Mouse (Mus musculus) midbrain, embryonic 15.5 days (tissue): Measurements from ENCODE around the gene Gm20662. TPM values are rescaled to one million over a fixed set of nuclear protein-coding genes. Genes with fewer than 3 reads are reported as not detected.

Experiments
- ATAC-seq: fragments of 200-750 bp; cut with Nextera tagmentation; replicated peaks from 2 replicates; pipeline ENCODE4 v1.8.0; 2017; ENCODE audit warnings: moderate TSS enrichment
- H3K27ac ChIP-seq: fragments of 300-500 bp; sonication (generic); 2 replicates; pipeline ENCODE4 v1.5.1; 2015; ENCODE audit warnings: mild to moderate bottlenecking, inconsistent platforms
- H3K27me3 ChIP-seq: fragments of 300-500 bp; sonication (generic); replicated peaks from 2 replicates; pipeline ENCODE4 v1.6.1; 2015; ENCODE audit warnings: inconsistent platforms
- H3K36me3 ChIP-seq: fragments of 300-500 bp; sonication (generic); replicated peaks from 2 replicates; pipeline ENCODE4 v1.6.1; 2015; ENCODE audit warnings: inconsistent platforms
- H3K4me1 ChIP-seq: fragments of 300-500 bp; sonication (generic); 2 replicates; pipeline ENCODE4 v1.6.1; 2015; ENCODE audit warnings: inconsistent platforms
- H3K4me2 ChIP-seq: fragments of 300-500 bp; sonication (generic); 2 replicates; pipeline ENCODE4 v1.6.1; 2015; ENCODE audit warnings: inconsistent platforms, mild to moderate bottlenecking, moderate library complexity
- H3K4me3 ChIP-seq: fragments of 300-500 bp; sonication (generic); 2 replicates; pipeline ENCODE4 v1.5.1; 2015; ENCODE audit warnings: mild to moderate bottlenecking, inconsistent platforms
- H3K9ac ChIP-seq: fragments of 300-500 bp; sonication (generic); 2 replicates; pipeline ENCODE4 v1.6.1; 2015; ENCODE audit warnings: mild to moderate bottlenecking, inconsistent platforms
- H3K9me3 ChIP-seq: fragments of 300-500 bp; sonication (generic); 2 replicates; pipeline ENCODE4 v1.6.1; 2016; ENCODE audit warnings: inconsistent platforms
- WGBS: fragments of 180-500 bp; shearing (Covaris S2); methylation state at CpG from one replicate; pipeline ENCODE4 v1.1.7; 2015; ENCODE audit warnings: mixed read lengths; 5-methylcytosine and 5-hydroxymethylcytosine counted together
- polyA plus RNA-seq: library from polyadenylated mRNA; unstranded; fragments of >200 nt; fragmentation: Nextera tagmentation; extraction: Ambion mirVana; gene quantifications from 2 replicates; pipeline ENCODE4 v1.2.1, GENCODE M21; 2015

Gm20662 gene
- polyA plus RNA-seq, 1 experiment from 2014 or later, result 0.50 TPM

GRCm38 (mm10) chr9:108052885-108053664 lies 56.9 kb downstream of the Gm20662 start, which contains the start of gene Amigo3:
Gene Amigo3, plus strand, starts transcription at chr9:108053159.
- Histone ChIP-seq H3K4me2 (peak within 1 kb of the TSS; percentile 24), H3K9me3 (no peaks in the 10 kb centered on the region), H3K4me3 (no peak within 1 kb of the TSS), H3K9ac (no peak within 1 kb of the TSS), H3K36me3 (peaks cover 17% of the 10 kb centered on the region; the same call in 1 of the 2 replicates), H3K27me3 (no peaks in the 10 kb centered on the region), H3K4me1 (peaks cover 29% of the 10 kb centered on the region), H3K27ac (peak within 1 kb of the TSS; percentile 42; the same call in 1 of the 2 replicates)
- peak; percentile 18 for ATAC-seq
- 54% methylated on average over 20 of the region's 20 CpGs for WGBS

GRCm38 (mm10) chr9:108053665-108054225 lies 57.6 kb downstream of the Gm20662 start:
- peaks cover 24% of the 10 kb centered on the region; the same call in 1 of the 2 replicates for H3K36me3 ChIP-seq
- peaks cover 24% of the 10 kb centered on the region for H3K4me1 ChIP-seq
- WGBS, result 90% methylated on average over 15 of the region's 15 CpGs
- H3K4me3 ChIP-seq, result no peak overlapping the region
- no peaks in the 10 kb centered on the region for H3K9me3 ChIP-seq
- no peak overlapping the region for H3K27ac ChIP-seq
- no peak overlapping the region for H3K4me2 ChIP-seq
- ATAC-seq, result no peak
- H3K27me3 ChIP-seq, result no peaks in the 10 kb centered on the region
- H3K9ac ChIP-seq, result no peak overlapping the region

DNA sequence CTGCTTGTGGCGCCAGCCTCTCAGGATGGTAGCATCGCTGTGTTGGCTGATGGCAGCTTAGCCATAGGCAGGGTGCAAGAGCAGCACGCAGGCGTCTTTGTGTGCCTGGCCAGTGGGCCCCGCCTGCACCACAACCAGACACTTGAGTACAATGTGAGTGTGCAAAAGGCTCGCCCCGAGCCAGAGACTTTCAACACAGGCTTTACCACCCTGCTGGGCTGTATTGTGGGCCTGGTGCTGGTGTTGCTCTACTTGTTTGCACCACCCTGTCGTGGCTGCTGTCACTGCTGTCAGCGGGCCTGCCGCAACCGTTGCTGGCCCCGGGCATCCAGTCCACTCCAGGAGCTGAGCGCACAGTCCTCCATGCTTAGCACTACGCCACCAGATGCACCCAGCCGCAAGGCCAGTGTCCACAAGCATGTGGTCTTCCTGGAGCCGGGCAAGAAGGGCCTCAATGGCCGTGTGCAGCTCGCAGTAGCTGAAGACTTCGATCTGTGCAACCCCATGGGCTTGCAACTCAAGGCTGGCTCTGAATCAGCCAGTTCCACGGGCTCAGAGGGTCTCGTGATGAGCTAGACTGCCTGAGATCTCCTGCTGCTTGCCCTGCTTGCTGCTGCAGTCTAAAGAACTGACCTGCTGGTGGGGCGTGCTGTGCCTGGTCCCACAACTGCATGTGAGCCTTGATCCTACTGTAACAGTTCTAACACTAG lies 58.3 kb downstream of the Gm20662 start:
- Histone ChIP-seq H3K27me3 (no peaks in the 10 kb centered on the region), H3K36me3 (peaks cover 28% of the 10 kb centered on the region; the same call in 1 of the 2 replicates), H3K4me1 (peaks cover 22% of the 10 kb centered on the region), H3K4me2 (no peak overlapping the region), H3K9me3 (no peaks in the 10 kb centered on the region), H3K27ac (no peak overlapping the region), H3K4me3 (no peak overlapping the region), H3K9ac (no peak overlapping the region)
- 89% methylated on average over 22 of the region's 22 CpGs for WGBS
- ATAC-seq, result no peak

DNA sequence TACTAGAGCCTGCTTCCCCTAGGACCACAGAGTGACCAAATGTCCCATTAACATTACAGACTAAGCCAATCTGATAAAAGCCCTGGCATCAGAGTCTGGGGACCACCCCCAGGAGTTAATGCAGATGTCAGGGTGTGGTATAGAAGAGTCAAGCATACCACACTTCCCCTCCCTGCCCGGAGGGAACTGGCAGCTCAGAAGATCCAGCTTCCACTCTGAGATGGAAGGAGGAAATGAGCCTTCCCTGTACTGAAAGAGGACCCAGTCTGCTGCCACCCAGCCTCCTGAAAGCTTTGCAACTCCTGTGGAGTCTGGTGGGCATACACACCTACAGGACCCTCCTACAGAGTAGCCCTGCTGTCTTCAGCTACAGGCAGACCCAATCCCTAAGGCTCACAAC lies 58.9 kb downstream of the Gm20662 start:
- WGBS, result 88% methylated on average over 1 of the region's 1 CpGs

GRCm38 (mm10) chr9:108055661-108056237 lies 59.6 kb downstream of the Gm20662 start:
- no peaks in the 10 kb centered on the region for H3K27me3 ChIP-seq
- H3K9me3 ChIP-seq, result no peaks in the 10 kb centered on the region
- WGBS, result 89% methylated on average over 6 of the region's 6 CpGs
- H3K27ac ChIP-seq, result no peak overlapping the region
- H3K4me2 ChIP-seq, result no peak overlapping the region
- H3K4me1 ChIP-seq, result peaks cover 11% of the 10 kb centered on the region; the same call in 1 of the 2 replicates
- H3K4me3 ChIP-seq, result no peak overlapping the region
- no peak overlapping the region for H3K9ac ChIP-seq
- H3K36me3 ChIP-seq, result peaks cover 28% of the 10 kb centered on the region; the same call in 1 of the 2 replicates
- no peak for ATAC-seq

More for the DNA sequence above, 58.9 kb downstream of the Gm20662 start:
- no peak overlapping the region for H3K27ac ChIP-seq
- H3K4me3 ChIP-seq, result no peak overlapping the region
- no peak for ATAC-seq
- H3K27me3 ChIP-seq, result no peaks in the 10 kb centered on the region
- H3K9me3 ChIP-seq, result no peaks in the 10 kb centered on the region
- peaks cover 28% of the 10 kb centered on the region; the same call in 1 of the 2 replicates for H3K36me3 ChIP-seq
- H3K9ac ChIP-seq, result no peak overlapping the region
- no peak overlapping the region for H3K4me2 ChIP-seq
- H3K4me1 ChIP-seq, result peaks cover 17% of the 10 kb centered on the region

GRCm38 (mm10) chr9:108056361-108057261 lies 60.5 kb downstream of the Gm20662 start:
- Histone ChIP-seq H3K27me3 (no peaks in the 10 kb centered on the region), H3K4me1 (peaks cover 11% of the 10 kb centered on the region; the same call in 1 of the 2 replicates), H3K9ac (no peak overlapping the region), H3K9me3 (no peaks in the 10 kb centered on the region), H3K4me3 (no peak overlapping the region), H3K4me2 (no peak overlapping the region), H3K27ac (no peak overlapping the region), H3K36me3 (peaks cover 28% of the 10 kb centered on the region; the same call in 1 of the 2 replicates)
- 81% methylated on average over 28 of the region's 28 CpGs for WGBS
- ATAC-seq, result no peak

GRCm38 (mm10) chr9:108057262-108057562 lies 61.1 kb downstream of the Gm20662 start:
- no peaks in the 10 kb centered on the region for H3K9me3 ChIP-seq
- H3K27me3 ChIP-seq, result no peaks in the 10 kb centered on the region
- no peak overlapping the region for H3K4me3 ChIP-seq
- peaks cover 11% of the 10 kb centered on the region; the same call in 1 of the 2 replicates for H3K4me1 ChIP-seq
- 92% methylated on average over 5 of the region's 5 CpGs for WGBS
- ATAC-seq, result no peak
- H3K36me3 ChIP-seq, result peaks cover 28% of the 10 kb centered on the region; the same call in 1 of the 2 replicates
- no peak overlapping the region for H3K9ac ChIP-seq
- H3K4me2 ChIP-seq, result no peak overlapping the region
- no peak overlapping the region for H3K27ac ChIP-seq

DNA sequence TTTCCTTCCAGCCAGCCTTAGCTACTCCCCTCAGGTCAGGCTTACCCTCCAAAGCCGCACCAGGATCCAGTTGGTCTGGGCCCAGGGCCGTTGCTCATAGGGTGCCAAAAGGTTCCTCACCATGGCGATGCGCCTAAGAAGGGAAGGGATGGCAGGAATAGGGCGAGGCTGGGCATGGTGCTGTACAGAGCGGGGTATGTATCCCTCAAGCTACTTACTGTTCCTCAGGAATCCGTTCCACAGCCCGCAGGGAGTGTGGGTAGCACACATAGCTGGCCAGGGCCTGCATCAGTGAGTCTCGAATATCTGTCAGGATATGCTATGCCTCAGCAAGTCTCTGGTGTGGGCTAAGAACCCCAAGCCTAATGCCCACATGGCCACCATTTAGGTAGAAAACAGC lies 62.1 kb downstream of the Gm20662 start:
- H3K9me3 ChIP-seq, result no peaks in the 10 kb centered on the region
- H3K4me3 ChIP-seq, result no peak overlapping the region
- WGBS, result 93% methylated on average over 9 of the region's 9 CpGs
- ATAC-seq, result no peak
- H3K9ac ChIP-seq, result no peak overlapping the region
- H3K4me2 ChIP-seq, result no peak overlapping the region
- H3K27ac ChIP-seq, result no peak overlapping the region
- no peaks in the 10 kb centered on the region for H3K27me3 ChIP-seq
- H3K4me1 ChIP-seq, result peaks cover under 1% of the 10 kb centered on the region; the same call in 1 of the 2 replicates
- H3K36me3 ChIP-seq, result peaks cover 32% of the 10 kb centered on the region; the same call in 1 of the 2 replicates

DNA sequence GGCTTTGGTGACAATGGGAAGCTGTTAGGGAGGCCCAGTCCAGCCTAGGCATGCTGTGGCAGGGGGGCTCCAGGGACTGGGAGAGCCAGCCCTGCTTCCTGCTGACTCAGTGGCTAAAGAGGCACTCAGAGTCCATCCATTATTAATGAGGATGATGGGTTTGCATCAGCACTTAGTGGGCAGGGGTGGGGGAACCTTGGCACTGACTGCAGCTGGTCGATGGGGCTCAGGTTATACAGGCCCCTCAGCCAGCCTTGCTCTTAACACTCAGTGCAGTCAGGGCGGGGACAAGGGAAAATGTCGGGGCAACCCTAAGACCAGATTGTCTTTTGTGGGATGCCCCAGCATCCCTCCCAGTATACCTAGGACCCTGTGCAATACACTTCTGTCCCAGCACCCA lies 66.0 kb downstream of the Gm20662 start:
- ATAC-seq, result no peak
- no peak overlapping the region; the same call in 1 of the 2 replicates for H3K9ac ChIP-seq
- no peaks in the 10 kb centered on the region for H3K4me1 ChIP-seq
- no peaks in the 10 kb centered on the region for H3K9me3 ChIP-seq
- H3K27ac ChIP-seq, result no peak overlapping the region
- no peak overlapping the region for H3K4me2 ChIP-seq
- no peaks in the 10 kb centered on the region for H3K27me3 ChIP-seq
- no peak overlapping the region for H3K4me3 ChIP-seq
- peaks cover 23% of the 10 kb centered on the region; the same call in 1 of the 2 replicates for H3K36me3 ChIP-seq
- 78% methylated on average over 3 of the region's 3 CpGs for WGBS

- 90% methylated on average over 12 of the region's 12 CpGs for WGBS
- Histone ChIP-seq H3K4me1 (no peaks in the 10 kb centered on the region), H3K4me3 (no peak overlapping the region), H3K27ac (no peak overlapping the region), H3K27me3 (no peaks in the 10 kb centered on the region), H3K4me2 (no peak overlapping the region), H3K9me3 (no peaks in the 10 kb centered on the region), H3K36me3 (peaks cover 18% of the 10 kb centered on the region; the same call in 1 of the 2 replicates), H3K9ac (no peak overlapping the region)
- no peak for ATAC-seq
Observed at GRCm38 (mm10) chr9:108063361-108063760, 67.2 kb downstream of the Gm20662 start.

GRCm38 (mm10) chr9:108065491-108066011 lies 69.4 kb downstream of the Gm20662 start:
- Histone ChIP-seq H3K9me3 (no peaks in the 10 kb centered on the region), H3K4me3 (no peak overlapping the region), H3K9ac (no peak overlapping the region), H3K27ac (no peak overlapping the region), H3K36me3 (peaks cover 10% of the 10 kb centered on the region; the same call in 1 of the 2 replicates), H3K4me1 (no peaks in the 10 kb centered on the region), H3K27me3 (no peaks in the 10 kb centered on the region), H3K4me2 (no peak overlapping the region)
- WGBS, result 43% methylated on average over 5 of the region's 5 CpGs
- ATAC-seq, result no peak
